Mouse (Mus musculus): Measurements from ENCODE around the gene Ybx2.

DNA sequence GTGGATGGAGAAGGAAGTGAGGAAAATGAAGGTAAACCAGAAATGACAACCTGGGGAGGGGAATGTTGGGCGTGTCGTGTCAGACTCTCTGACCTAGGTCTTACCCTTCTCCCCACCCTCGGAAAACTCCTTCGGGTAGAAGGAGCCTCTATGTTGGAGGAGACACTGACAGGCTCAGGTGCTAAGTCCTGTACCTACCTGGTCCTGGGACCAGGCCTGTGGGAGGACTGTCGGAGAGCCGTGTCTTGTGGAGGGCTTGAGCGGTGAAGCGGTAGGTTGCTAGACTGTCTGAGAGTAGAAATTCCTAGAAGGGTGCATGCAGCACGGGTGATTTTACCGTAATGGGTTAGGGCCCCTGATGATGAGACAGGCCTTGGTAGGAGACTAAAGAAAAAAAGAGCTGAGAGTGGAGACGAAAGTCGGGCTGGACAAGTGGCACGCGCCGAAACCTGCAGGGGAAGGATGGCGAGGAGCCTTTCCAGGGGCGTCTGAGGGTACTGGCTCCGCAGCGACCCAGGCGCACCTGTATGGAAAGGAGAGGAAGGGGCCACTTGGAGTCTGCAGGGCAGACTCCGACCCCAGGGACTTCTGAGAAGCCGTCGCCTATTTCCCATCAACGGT lies 29.2 kb downstream of the Ybx2 start, which contains the start of gene Cldn7:
- no peak for TF ChIP-seq CTCF (IDR thresholded peaks at IDR 0.05; ENCODE audit: low read depth, low read length)
- no peak for TF ChIP-seq POLR2A (IDR thresholded peaks at IDR 0.05; ENCODE audit: extremely low read depth, insufficient read depth, low read length)

Measured in liver, adult 2 months (tissue).